In the genomic region with DNA sequence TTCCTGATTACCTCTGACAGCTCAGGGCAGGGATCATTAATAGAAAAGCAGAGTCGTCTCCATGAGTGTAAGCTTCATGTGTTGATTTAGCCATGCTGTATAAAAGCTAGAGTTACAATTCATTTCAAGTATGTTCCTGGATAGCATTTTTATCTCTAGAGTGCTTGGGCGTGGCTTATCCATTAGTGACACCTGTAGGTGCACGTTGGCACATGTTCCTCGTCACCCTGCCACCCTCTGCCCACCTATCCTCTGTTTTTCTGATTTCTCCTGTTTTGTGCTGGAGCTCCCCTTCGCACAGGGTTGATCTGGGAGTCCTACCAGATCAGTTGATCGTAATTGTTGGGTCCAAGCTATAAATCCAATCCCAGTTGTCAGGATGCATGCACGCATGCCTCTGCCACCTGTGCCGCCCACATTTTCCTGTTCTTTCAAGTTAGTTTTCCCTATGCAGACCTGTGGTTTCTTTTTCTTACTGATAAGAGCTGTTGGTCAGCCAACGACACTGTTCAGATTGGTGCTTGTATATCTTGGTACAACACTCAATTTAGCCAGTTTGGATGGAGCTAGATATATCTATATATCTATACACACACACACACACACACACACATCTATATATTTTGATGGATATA, we compare ENCODE assay signal across 11 mouse cellular contexts. TPM values are rescaled to one million over a fixed set of nuclear protein-coding genes. Genes with fewer than 3 reads are reported as not detected.
DNase-seq lines count a peak whose midpoint lies in the region; ATAC-seq and TF ChIP-seq lines count a peak whose summit lies in the region.
"Had no signal": no experiment of that assay in that cellular context is flagged by ENCODE, and none has a peak within 500 bp of the region (broad histone marks: within the 10 kb centered on the region; RNA-seq: fewer than 3 reads in every experiment).

No protein-coding gene starts in this region.

- peaks cover 30% of the 10 kb centered on the region for H3K79me2 ChIP-seq in MEL (ENCODE audit: control insufficient read depth, insufficient read depth, low read length, poor library complexity)

- no peak for DNase-seq in layer of hippocampus, adult 2 months (ENCODE audit: low spot score in 2 of 2)
- DNase-seq in layer of hippocampus, adult 18-20 months (ENCODE audit: low spot score in 2 of 2), result no peak
- peak; percentile 64 for DNase-seq in MEL (ENCODE audit: low read depth, low spot score)
- no peak for DNase-seq in frontal cortex, postnatal 10 days (ENCODE audit: low spot score in 2 of 2)
- DNase-seq: kidney, adult 18-20 months; right cerebral cortex, postnatal 25 days had no signal

- TF ChIP-seq CTCF in layer of hippocampus, adult 2 months (conservative IDR thresholded peaks at IDR 0.05), result no peak
- no peak; a peak in 1 of 6 replicates for TF ChIP-seq CTCF in MEL (IDR thresholded peaks at IDR 0.05 in 2 of 3, conservative IDR thresholded peaks at IDR 0.05 in 1 of 3; ENCODE audit: control insufficient read depth in 1 of 3, insufficient read depth in 1 of 3, low read depth in 2 of 3, low read length in 3 of 3, poor library complexity in 1 of 3, severe bottlenecking in 1 of 3)

- H3K4me3 ChIP-seq in layer of hippocampus, adult 2 months, result no peak overlapping the region; the same call in 1 of the 2 replicates
- no peak overlapping the region for H3K4me3 ChIP-seq in MEL (ENCODE audit: control insufficient read depth in 1 of 2, insufficient read depth in 1 of 2, low read depth in 2 of 2, low read length in 2 of 2)
- peak overlapping the region; percentile 42 for H3K4me3 ChIP-seq in erythroblast, embryonic 14.5 days (replicated peaks)
- no peak overlapping the region for H3K4me3 ChIP-seq in kidney, embryonic 15.5 days (replicated peaks)
- H3K4me3 ChIP-seq: heart, embryonic 12.5 days had no signal

- H3K27ac ChIP-seq in layer of hippocampus, adult 2 months, result peak overlapping the region; percentile 72
- peak overlapping the region; percentile 45 for H3K27ac ChIP-seq in MEL (ENCODE audit: control insufficient read depth, low read depth, low read length)
- H3K27ac ChIP-seq in kidney, embryonic 15.5 days, result no peak overlapping the region
- H3K27ac ChIP-seq: macrophage had no signal

- no peak overlapping the region for H3K4me2 ChIP-seq in kidney, embryonic 15.5 days
- H3K4me2 ChIP-seq: heart, embryonic 12.5 days had no signal

- H3K9ac ChIP-seq in MEL (ENCODE audit: control insufficient read depth, low read depth, low read length, poor library complexity, severe bottlenecking), result no peak overlapping the region
- no peak overlapping the region for H3K9ac ChIP-seq in kidney, embryonic 15.5 days
- H3K9ac ChIP-seq: heart, embryonic 12.5 days had no signal

- WGBS in kidney, embryonic 15.5 days, result 64% methylated on average over 9 of the region's 9 CpGs

- H3K4me1 ChIP-seq in MEL (ENCODE audit: control insufficient read depth in 1 of 2, insufficient read depth in 2 of 2, low read length in 2 of 2), result peaks cover 4 to 49% of the 10 kb centered on the region in 2 experiments
- peaks cover 64% of the 10 kb centered on the region for H3K4me1 ChIP-seq in erythroblast, embryonic 14.5 days (ENCODE audit: control insufficient read depth)
- H3K4me1 ChIP-seq in kidney, embryonic 15.5 days, result peaks cover 67% of the 10 kb centered on the region

- no peaks in the 10 kb centered on the region for H3K27me3 ChIP-seq in MEL (ENCODE audit: control insufficient read depth in 1 of 2, insufficient read depth in 2 of 2, low read length in 2 of 2)
- no peaks in the 10 kb centered on the region for H3K27me3 ChIP-seq in erythroblast, embryonic 14.5 days (ENCODE audit: control insufficient read depth)
- no peaks in the 10 kb centered on the region for H3K27me3 ChIP-seq in kidney, embryonic 15.5 days
- H3K27me3 ChIP-seq: heart, embryonic 12.5 days had no signal

- ATAC-seq in megakaryocyte progenitor cell, adult 5-6 weeks (replicated peaks; ENCODE audit: poor library complexity), result peak; percentile 43
- no peak for ATAC-seq in kidney, embryonic 15.5 days (replicated peaks; ENCODE audit: low FRiP score)

- H3K36me3 ChIP-seq in MEL (ENCODE audit: control insufficient read depth in 1 of 2, insufficient read depth in 2 of 2, low read length in 2 of 2), result peaks cover 46 to 75% of the 10 kb centered on the region in 2 experiments
- peaks cover 98% of the 10 kb centered on the region for H3K36me3 ChIP-seq in erythroblast, embryonic 14.5 days (ENCODE audit: control insufficient read depth)
- peaks cover 96% of the 10 kb centered on the region for H3K36me3 ChIP-seq in kidney, embryonic 15.5 days

- no peak for TF ChIP-seq RAD21 in MEL (IDR thresholded peaks at IDR 0.05; ENCODE audit: low read depth, low read length)

- TF ChIP-seq EP300 in MEL (IDR thresholded peaks at IDR 0.05; ENCODE audit: low read depth in 1 of 2, low read length in 2 of 2), result peak; percentile 51 to 63

- H3K9me3 ChIP-seq in MEL (replicated peaks; ENCODE audit: insufficient read depth, low read length), result no peaks in the 10 kb centered on the region
- H3K9me3 ChIP-seq in erythroblast, embryonic 14.5 days (ENCODE audit: control insufficient read depth, low read length), result no peaks in the 10 kb centered on the region
- no peaks in the 10 kb centered on the region for H3K9me3 ChIP-seq in kidney, embryonic 15.5 days (replicated peaks)
- H3K9me3 ChIP-seq: heart, embryonic 12.5 days had no signal

- TF ChIP-seq POLR2A in MEL (IDR thresholded peaks at IDR 0.05; ENCODE audit: control insufficient read depth in 1 of 2, insufficient read depth in 1 of 2, low read depth in 1 of 2, low read length in 2 of 2, poor library complexity in 1 of 2), result peak in 1 of 2 experiments; percentile 33; a peak in 2 of 4 replicates

TF ChIP-seq in MEL, 35 proteins besides CTCF, POLR2A, EP300 and RAD21:
- TF ChIP-seq CHD2 (IDR thresholded peaks at IDR 0.05; ENCODE audit: low read length) (no peak), KAT2A (conservative IDR thresholded peaks at IDR 0.05; ENCODE audit: low read depth, low read length) (no peak), ETS1 (IDR thresholded peaks at IDR 0.05; ENCODE audit: low read depth, low read length) (peak; percentile 37; the same call in 1 of the 2 replicates), ZMIZ1 (IDR thresholded peaks at IDR 0.05; ENCODE audit: low read depth, low read length) (peak; percentile 24), TAL1 (IDR thresholded peaks at IDR 0.05; ENCODE audit: low read length) (peak; percentile 74), MYC (IDR thresholded peaks at IDR 0.05; ENCODE audit: low read depth, low read length) (peak; percentile 88), RCOR1 (IDR thresholded peaks at IDR 0.05; ENCODE audit: low read depth, low read length) (peak; percentile 13), TCF12 (IDR thresholded peaks at IDR 0.05; ENCODE audit: low read depth, low read length) (peak; percentile 31), MAX (IDR thresholded peaks at IDR 0.05; ENCODE audit: low read length) (peak; percentile 80; the same call in 1 of the 2 replicates), USF1 (IDR thresholded peaks at IDR 0.05; ENCODE audit: low read depth, low read length) (no peak), MXI1 (IDR thresholded peaks at IDR 0.05; ENCODE audit: low read depth, low read length) (peak; percentile 90), CHD1 (IDR thresholded peaks at IDR 0.05; ENCODE audit: low read depth, low read length) (peak; percentile 95), SMC3 (IDR thresholded peaks at IDR 0.05; ENCODE audit: low read depth, low read length) (no peak; the same call in 1 of the 2 replicates), ZNF384 (IDR thresholded peaks at IDR 0.05; ENCODE audit: low read depth, low read length) (no peak), MYB (IDR thresholded peaks at IDR 0.05; ENCODE audit: low read depth, low read length) (0 out of 2 replicates have a peak, but pooled peaks have one; percentile 59), HCFC1 (IDR thresholded peaks at IDR 0.05; ENCODE audit: low read depth, low read length) (0 out of 2 replicates have a peak, but pooled peaks have one; percentile 13)

RNA-seq across cellular contexts. Expression of gene Scd2, which starts 8.3 kb away (rescaled TPM):
- 100 to 1,000 TPM; 597 to 622 TPM for total RNA-seq in layer of hippocampus, adult 2 months (2021)
- total RNA-seq in layer of hippocampus, adult 18-20 months (2021), result 100 to 1,000 TPM; 656 to 658 TPM
- total RNA-seq in MEL (2012; rRNA removed), result 392 and 554 TPM in 2 replicates
- polyA plus RNA-seq in MEL (2012; ENCODE audit: insufficient read depth in 1 of 2, insufficient read length in 2 of 2, low read depth in 1 of 2, low replicate concordance in 2 of 2, missing spikeins in 1 of 2), result 100 to 1,000 TPM in 1 of 2 experiments, 10 to 100 TPM in 1; 47.4 to 593 TPM
- 0.27 TPM in 2 replicates for polyA plus RNA-seq in erythroblast, embryonic 14.5 days (2012)
- 95.4 and 101 TPM in 2 replicates for total RNA-seq in megakaryocyte progenitor cell, adult 5-6 weeks (2015)
- 88.5 and 107 TPM in 2 replicates for total RNA-seq in megakaryocyte progenitor cell, adult 5-6 weeks (2017)
- 185 and 195 TPM in 2 replicates for polyA plus RNA-seq in kidney, embryonic 15.5 days (2015; fragmentation: Nextera tagmentation; extraction: Ambion mirVana)

RNA-seq across cellular contexts. Expression of gene Scd4, which starts 31.1 kb away (rescaled TPM):
- total RNA-seq in layer of hippocampus, adult 2 months (2021), result 1 to 10 TPM; 2.3 to 2.5 TPM
- 1 to 10 TPM; 2.2 to 2.4 TPM for total RNA-seq in layer of hippocampus, adult 18-20 months (2021)
- total RNA-seq in MEL (2012; rRNA removed), result 0.16 and 0.31 TPM in 2 replicates
- polyA plus RNA-seq in MEL (2012; ENCODE audit: insufficient read depth in 1 of 2, insufficient read length in 2 of 2, low read depth in 1 of 2, low replicate concordance in 2 of 2, missing spikeins in 1 of 2), result under 1 TPM in 1 of 2 experiments, not detected in 1; 0.36 TPM
- not detected in 2 replicates for polyA plus RNA-seq in erythroblast, embryonic 14.5 days (2012)
- 0.35 TPM in 1 of 2 replicates, not detected in the other for total RNA-seq in megakaryocyte progenitor cell, adult 5-6 weeks (2015)
- not detected in 2 replicates for total RNA-seq in megakaryocyte progenitor cell, adult 5-6 weeks (2017)
- 0.09 and 0.10 TPM in 2 replicates for polyA plus RNA-seq in kidney, embryonic 15.5 days (2015; fragmentation: Nextera tagmentation; extraction: Ambion mirVana)
